15 mouse cellular contexts compared by ENCODE assay signal in the genomic region with DNA sequence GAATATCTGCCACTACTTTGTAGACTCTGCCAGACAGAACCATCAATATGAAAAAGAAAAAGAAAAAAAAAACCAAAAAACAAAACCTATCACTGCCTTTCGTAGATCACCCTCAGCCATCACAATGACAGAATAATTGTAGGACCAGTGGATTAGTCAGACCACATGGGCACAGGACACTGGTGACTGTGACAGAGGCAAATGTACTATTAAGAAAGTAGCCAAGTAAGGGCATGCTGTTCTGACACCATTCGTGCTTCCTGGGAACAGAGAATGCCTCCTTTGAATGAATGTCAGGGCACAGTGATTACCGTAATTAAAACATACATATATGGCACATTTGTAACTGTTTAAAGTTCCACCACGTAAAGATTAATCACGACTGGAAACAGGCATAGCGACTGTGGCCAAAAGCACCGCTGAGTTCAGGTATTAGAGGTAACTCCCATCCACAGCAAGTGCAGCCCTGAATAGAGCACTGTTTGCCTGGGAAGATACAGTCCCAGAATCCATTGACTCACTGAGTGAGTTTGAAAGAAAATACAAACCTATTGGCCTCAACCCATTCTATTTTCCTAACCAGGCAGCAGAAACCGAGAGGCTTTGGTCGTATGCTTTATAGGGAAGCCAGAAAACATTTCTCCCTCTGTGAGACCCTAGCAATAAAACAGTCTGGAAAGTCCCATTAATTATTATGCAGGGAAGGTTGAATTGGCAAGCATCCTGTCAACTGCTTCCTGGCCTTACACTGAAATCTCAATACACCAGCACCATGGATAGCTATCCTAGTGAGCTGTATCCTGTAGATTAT.
DNase-seq lines count a peak whose midpoint lies in the region; ATAC-seq and TF ChIP-seq lines count a peak whose summit lies in the region.
"Had no signal": no experiment of that assay in that cellular context is flagged by ENCODE, and none has a peak within 500 bp of the region (broad histone marks: within the 10 kb centered on the region; RNA-seq: fewer than 3 reads in every experiment).

No protein-coding gene starts in this region.

- H3K36me3 ChIP-seq in hindbrain, embryonic 13.5 days, result no peaks in the 10 kb centered on the region
- H3K36me3 ChIP-seq in hindbrain, embryonic 12.5 days, result no peaks in the 10 kb centered on the region
- no peaks in the 10 kb centered on the region for H3K36me3 ChIP-seq in kidney, adult 2 months (ENCODE audit: control insufficient read depth, insufficient read depth, low read length)
- H3K36me3 ChIP-seq in limb, embryonic 13.5 days, result no peaks in the 10 kb centered on the region

- no peaks in the 10 kb centered on the region for H3K27me3 ChIP-seq in hindbrain, embryonic 13.5 days
- no peaks in the 10 kb centered on the region for H3K27me3 ChIP-seq in hindbrain, embryonic 12.5 days
- H3K27me3 ChIP-seq in kidney, adult 2 months (replicated peaks; ENCODE audit: control insufficient read depth, insufficient read depth, low read length), result no peaks in the 10 kb centered on the region
- H3K27me3 ChIP-seq in limb, embryonic 13.5 days, result no peaks in the 10 kb centered on the region
- no peaks in the 10 kb centered on the region for H3K27me3 ChIP-seq in cerebellum, adult 2 months (ENCODE audit: control insufficient read depth, insufficient read depth, low read length)

- no peak for TF ChIP-seq CTCF in kidney, adult 2 months (conservative IDR thresholded peaks at IDR 0.05; ENCODE audit: insufficient read depth, insufficient read length, low read depth, low read length)
- TF ChIP-seq CTCF in brain, embryonic 14.5 days (IDR thresholded peaks at IDR 0.05; ENCODE audit: borderline replicate concordance, extremely low read depth, insufficient read depth, insufficient read length), result no peak
- no peak for TF ChIP-seq CTCF in cerebellum, adult 2 months (IDR thresholded peaks at IDR 0.05; ENCODE audit: borderline replicate concordance, insufficient read depth, low read depth, low read length)

- H3K4me3 ChIP-seq in hindbrain, embryonic 13.5 days, result no peak overlapping the region
- no peak overlapping the region for H3K4me3 ChIP-seq in hindbrain, embryonic 12.5 days
- no peak overlapping the region for H3K4me3 ChIP-seq in kidney, adult 2 months (ENCODE audit: insufficient read depth, low read depth, low read length)
- no peak overlapping the region for H3K4me3 ChIP-seq in limb, embryonic 13.5 days
- no peak overlapping the region for H3K4me3 ChIP-seq in cerebellum, adult 2 months (replicated peaks; ENCODE audit: insufficient read depth, low read depth, low read length)
- H3K4me3 ChIP-seq: gastrocnemius, adult 2 months had no signal

- H3K27ac ChIP-seq in hindbrain, embryonic 13.5 days, result no peak overlapping the region
- H3K27ac ChIP-seq in hindbrain, embryonic 12.5 days, result no peak overlapping the region
- H3K27ac ChIP-seq in kidney, adult 2 months (ENCODE audit: insufficient read depth, low read depth, low read length), result no peak overlapping the region
- H3K27ac ChIP-seq in limb, embryonic 13.5 days, result no peak overlapping the region
- H3K27ac ChIP-seq in cerebellum, adult 2 months (ENCODE audit: insufficient read depth, low read length), result no peak overlapping the region
- H3K27ac ChIP-seq: gastrocnemius, adult 2 months had no signal

- no peak overlapping the region for H3K4me2 ChIP-seq in hindbrain, embryonic 13.5 days
- no peak overlapping the region for H3K4me2 ChIP-seq in hindbrain, embryonic 12.5 days (replicated peaks)
- no peak overlapping the region; the same call in 1 of the 2 replicates for H3K4me2 ChIP-seq in limb, embryonic 13.5 days (replicated peaks)

- no peaks in the 10 kb centered on the region for H3K4me1 ChIP-seq in hindbrain, embryonic 13.5 days (replicated peaks)
- H3K4me1 ChIP-seq in hindbrain, embryonic 12.5 days, result no peaks in the 10 kb centered on the region
- H3K4me1 ChIP-seq in kidney, adult 2 months (ENCODE audit: control insufficient read depth, insufficient read depth, low read length), result no peaks in the 10 kb centered on the region
- peaks cover 5% of the 10 kb centered on the region for H3K4me1 ChIP-seq in limb, embryonic 13.5 days
- H3K4me1 ChIP-seq in cerebellum, adult 2 months (ENCODE audit: control insufficient read depth, insufficient read depth, low read length), result no peaks in the 10 kb centered on the region

- peak; percentile 1 to 2 for DNase-seq in kidney, postnatal 4 days
- no peak for DNase-seq in kidney, adult 2 months
- DNase-seq in brain, embryonic 14.5 days (ENCODE audit: low read depth), result peak; percentile 61
- no peak for DNase-seq in cerebellum, adult 2 months
- DNase-seq in cerebellum, postnatal 4 days (ENCODE audit: low spot score in 2 of 2), result no peak
- DNase-seq: cerebellum, adult 11-12 months; gastrocnemius, adult 2 months; heart, adult 11 months; left cerebral cortex, postnatal 4 days; lung, postnatal 36 days; spleen, adult 18-20 months; thymus, postnatal 14 days had no signal

- 60% methylated on average over 9 of the region's 9 CpGs for WGBS in hindbrain, embryonic 13.5 days
- WGBS in hindbrain, embryonic 12.5 days, result 70% methylated on average over 9 of the region's 9 CpGs
- WGBS in kidney, adult 2 months, result 32% methylated on average over 9 of the region's 9 CpGs
- 36% methylated on average over 9 of the region's 9 CpGs for WGBS in limb, embryonic 13.5 days
- WGBS in cerebellum, adult 2 months, result 46% methylated on average over 9 of the region's 9 CpGs

- no peak overlapping the region for H3K9ac ChIP-seq in hindbrain, embryonic 13.5 days
- no peak overlapping the region for H3K9ac ChIP-seq in hindbrain, embryonic 12.5 days
- H3K9ac ChIP-seq in limb, embryonic 13.5 days, result no peak overlapping the region

- ATAC-seq in hindbrain, embryonic 13.5 days (ENCODE audit: low FRiP score), result peak; percentile 49; the same call in 1 of the 2 replicates
- ATAC-seq in hindbrain, embryonic 12.5 days (ENCODE audit: low FRiP score), result no peak
- ATAC-seq in limb, embryonic 13.5 days (ENCODE audit: low FRiP score, low read depth), result peak; percentile 77

- H3K9me3 ChIP-seq in hindbrain, embryonic 13.5 days, result no peaks in the 10 kb centered on the region
- H3K9me3 ChIP-seq in hindbrain, embryonic 12.5 days (replicated peaks), result no peaks in the 10 kb centered on the region
- H3K9me3 ChIP-seq in limb, embryonic 13.5 days, result no peaks in the 10 kb centered on the region

- no peak for TF ChIP-seq POLR2A in kidney, adult 2 months (IDR thresholded peaks at IDR 0.05; ENCODE audit: low read depth, low read length)
- no peak for TF ChIP-seq POLR2A in brain, embryonic 14.5 days (IDR thresholded peaks at IDR 0.05; ENCODE audit: borderline replicate concordance, extremely low read depth, insufficient read depth, insufficient read length, poor library complexity, severe bottlenecking)
- TF ChIP-seq POLR2A in cerebellum, adult 2 months (IDR thresholded peaks at IDR 0.05; ENCODE audit: borderline replicate concordance, insufficient read depth, low read length), result no peak

Comparison
In these comparisons a context has a peak if more than half of its experiments do, and no peak if none do; other contexts are left out.
1. DNase-seq: peak in kidney, postnatal 4 days (2 of 2) and brain, embryonic 14.5 days (single experiment); none in kidney, adult 2 months (single experiment), cerebellum, adult 2 months (0 of 2) and cerebellum, postnatal 4 days (0 of 2).